Mouse (Mus musculus): ENCODE data around the gene St3gal3.

GRCm38 (mm10) chr4:118030330-118030729, 104.4 kb downstream of the St3gal3 start:
- TF ChIP-seq TAL1 (conservative IDR thresholded peaks at IDR 0.05; ENCODE audit: low read depth, low read length) (no peak), CTCF (IDR thresholded peaks at IDR 0.05; ENCODE audit: low read depth, low read length) (no peak), GATA1 (IDR thresholded peaks at IDR 0.05; ENCODE audit: borderline replicate concordance, low read length) (no peak), GATA2 (IDR thresholded peaks at IDR 0.05; ENCODE audit: borderline replicate concordance, low read depth, low read length) (no peak), POLR2AphosphoS5 (IDR thresholded peaks at IDR 0.05; ENCODE audit: insufficient replicate concordance, low read depth, low read length) (no peak)

Data from G1E (cell line).